Mouse (Mus musculus) kidney, adult 11 months (tissue): ENCODE measurements at regions not wholly inside any gene's neighbourhood (a gene's known extent, or its start where the extent isn't known, plus 50 kb on each side); places are given as distances from the start of the nearest gene placed in this dataset.

Source experiments
- DNase-seq: peaks from one replicate; pipeline ENCODE4 v3.0.0; 2022

- DNase-seq: no peak
Measured at GRCm38 (mm10) chr3:148658368-148658767, 332.0 kb downstream of the Adgrl2 start.

- DNase-seq: no peak
Measured at GRCm38 (mm10) chr3:148656187-148656586, 334.2 kb downstream of the Adgrl2 start.

DNA sequence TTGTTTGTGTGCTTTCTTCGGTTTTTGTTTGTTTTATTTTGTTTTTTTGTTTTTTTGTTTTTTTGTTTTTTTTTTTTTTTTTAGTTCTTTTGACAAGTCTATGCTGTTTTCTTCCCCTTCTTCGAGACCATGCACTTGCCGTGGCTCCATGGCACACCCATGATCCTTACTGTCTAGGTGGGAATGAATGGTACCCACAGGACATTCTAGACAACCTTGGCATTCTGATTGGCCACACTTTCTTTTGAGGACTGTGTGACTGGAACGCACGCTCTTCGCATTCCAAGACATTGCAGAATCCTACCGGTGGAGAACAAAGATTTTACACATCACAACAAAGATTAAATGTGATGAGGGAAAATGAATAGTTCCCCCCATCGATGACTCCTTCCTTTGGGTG, 340.1 kb downstream of the Adgrl2 start:
- DNase-seq: no peak

- DNase-seq: no peak
Measured at GRCm38 (mm10) chr3:148644924-148645323, 345.4 kb downstream of the Adgrl2 start.

- no peak for DNase-seq
Measured at GRCm38 (mm10) chr3:148641581-148641980, 348.8 kb downstream of the Adgrl2 start.

DNA sequence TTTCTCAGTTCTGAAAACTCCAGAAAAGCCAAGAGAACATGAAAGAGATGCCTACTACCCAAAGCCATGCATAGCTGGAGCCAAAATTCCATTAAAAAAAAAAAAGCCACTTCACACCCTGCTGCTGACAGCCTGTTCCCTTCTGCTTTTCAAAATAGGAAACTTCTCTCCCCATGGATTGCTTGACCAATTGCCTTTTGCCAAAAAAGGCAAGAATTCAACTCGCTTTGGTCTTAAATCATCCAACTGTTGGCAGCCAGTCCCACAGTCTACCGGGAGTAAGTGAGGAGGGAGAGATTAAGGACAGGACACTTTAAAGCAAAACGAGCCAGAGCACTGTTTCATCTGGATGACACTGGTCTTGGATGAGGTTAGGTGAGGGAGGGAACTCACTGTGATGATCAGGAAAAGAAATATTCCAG, 349.7 kb downstream of the Adgrl2 start:
- no peak for DNase-seq

- no peak for DNase-seq
Measured at GRCm38 (mm10) chr3:148635101-148635500, 355.3 kb downstream of the Adgrl2 start.

- DNase-seq: no peak
Measured at GRCm38 (mm10) chr3:148634352-148634751, 356.0 kb downstream of the Adgrl2 start.

DNA sequence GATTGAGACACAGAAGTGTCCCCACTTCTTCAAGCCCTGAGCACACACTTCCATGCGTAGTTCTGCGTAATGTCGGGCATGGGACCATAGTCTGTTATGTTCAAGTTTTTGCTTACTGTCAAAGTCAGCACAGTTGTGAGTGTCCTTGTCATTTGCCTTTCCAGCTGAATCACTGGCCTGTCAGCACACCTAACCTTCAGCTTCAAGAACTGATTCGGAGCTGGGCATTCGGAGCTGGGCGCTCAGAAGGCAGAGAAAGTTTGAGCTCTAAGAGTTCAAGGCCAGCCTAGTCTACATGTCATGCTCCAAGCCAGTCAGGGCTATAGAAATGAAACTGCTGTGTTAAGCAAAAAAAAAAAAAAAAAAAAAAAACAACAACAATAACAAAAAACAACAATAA, 357.1 kb downstream of the Adgrl2 start:
- no peak for DNase-seq

- no peak for DNase-seq
Measured at GRCm38 (mm10) chr3:148632449-148632848, 357.9 kb downstream of the Adgrl2 start.

DNA sequence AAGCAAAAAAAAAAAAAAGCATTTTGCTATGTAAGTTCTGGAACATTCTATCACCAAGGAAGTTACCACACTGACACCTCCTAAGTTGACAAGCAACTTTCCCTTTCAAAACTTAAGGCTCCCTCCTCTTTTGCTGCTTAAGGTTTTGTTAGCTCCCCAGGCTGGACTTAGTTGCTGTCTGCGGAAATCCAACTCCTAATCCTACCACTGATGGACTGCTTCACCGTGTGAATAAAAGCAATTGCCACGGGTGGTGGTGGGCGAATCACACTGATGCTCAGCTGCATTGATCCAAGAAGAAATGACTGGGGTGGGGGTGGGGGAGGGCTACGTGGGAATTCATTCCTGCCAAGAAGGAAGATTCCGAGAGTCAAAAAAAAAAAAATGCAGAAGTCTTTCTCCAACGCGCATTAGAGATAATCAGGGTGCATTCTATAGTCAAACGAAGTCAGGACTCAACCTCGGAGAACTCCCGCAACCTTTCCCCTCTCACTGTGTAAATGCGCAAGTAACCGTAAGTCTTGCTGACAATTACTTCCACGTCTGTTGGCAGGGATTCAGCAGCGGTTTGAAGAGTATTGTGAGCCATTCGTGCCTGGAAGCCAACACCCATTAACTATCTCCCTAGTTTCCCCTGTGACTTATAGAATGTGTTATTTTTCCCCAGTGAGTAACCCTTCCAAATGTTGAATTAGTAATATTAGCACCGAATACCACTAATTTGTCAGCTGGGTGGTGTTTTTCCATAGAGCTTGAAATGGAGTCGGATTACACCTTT, 358.8 kb downstream of the Adgrl2 start:
- DNase-seq: no peak

GRCm38 (mm10) chr3:148630865-148631264, 359.5 kb downstream of the Adgrl2 start:
- no peak for DNase-seq

DNA sequence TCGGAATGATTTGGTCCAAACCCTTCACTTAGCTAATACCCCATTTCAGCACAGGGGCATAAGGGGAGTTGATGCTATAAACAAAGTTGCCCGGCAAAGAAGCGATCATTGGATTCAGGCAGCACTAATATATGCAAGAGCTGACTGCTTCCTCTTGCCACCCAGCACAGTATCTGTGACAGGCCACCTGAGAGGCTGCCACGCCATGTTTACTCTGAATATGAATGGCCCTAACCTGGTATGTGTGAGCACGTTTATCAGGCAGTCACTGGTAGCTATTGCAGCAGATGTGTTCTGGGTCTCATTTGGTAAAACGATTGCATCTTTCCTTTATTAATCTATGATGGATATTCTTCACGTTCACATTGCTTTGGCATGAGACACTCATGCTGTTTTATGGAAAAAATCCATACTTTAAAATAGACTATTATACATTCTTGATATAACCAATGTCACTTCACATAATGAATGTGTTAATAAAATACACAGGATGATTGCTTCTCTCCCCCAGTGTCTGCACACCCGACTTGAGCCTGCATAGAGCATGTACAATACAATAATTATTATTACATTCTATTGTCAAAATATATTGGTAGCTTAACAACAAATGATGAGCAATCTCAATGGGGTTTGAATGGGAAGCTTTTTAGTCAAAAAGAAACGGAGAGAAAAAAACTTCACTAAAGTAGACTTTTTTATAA, 375.2 kb downstream of the Adgrl2 start:
- DNase-seq: no peak

GRCm38 (mm10) chr3:148613443-148613842, 376.9 kb downstream of the Adgrl2 start:
- no peak for DNase-seq

DNA sequence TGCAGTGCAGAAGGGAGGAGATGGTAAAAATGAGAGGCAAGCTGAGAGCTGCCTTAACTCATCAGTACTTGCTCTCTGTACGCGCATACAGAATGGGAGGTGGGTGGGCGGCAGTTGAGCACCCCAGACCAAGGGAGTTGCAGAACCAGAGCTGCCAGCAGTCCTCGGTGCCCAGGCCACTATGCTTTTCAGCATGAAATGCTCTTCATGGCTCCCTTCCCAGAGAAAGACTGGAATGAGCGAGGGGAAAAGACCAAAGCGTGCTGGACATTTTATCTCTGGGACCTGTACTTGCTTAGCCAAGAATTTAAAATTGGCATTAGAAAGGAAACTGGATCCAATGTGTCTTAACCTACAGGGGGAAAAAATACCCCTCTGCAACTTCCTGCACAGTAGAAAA, 387.1 kb downstream of the Adgrl2 start:
- DNase-seq: no peak

DNA sequence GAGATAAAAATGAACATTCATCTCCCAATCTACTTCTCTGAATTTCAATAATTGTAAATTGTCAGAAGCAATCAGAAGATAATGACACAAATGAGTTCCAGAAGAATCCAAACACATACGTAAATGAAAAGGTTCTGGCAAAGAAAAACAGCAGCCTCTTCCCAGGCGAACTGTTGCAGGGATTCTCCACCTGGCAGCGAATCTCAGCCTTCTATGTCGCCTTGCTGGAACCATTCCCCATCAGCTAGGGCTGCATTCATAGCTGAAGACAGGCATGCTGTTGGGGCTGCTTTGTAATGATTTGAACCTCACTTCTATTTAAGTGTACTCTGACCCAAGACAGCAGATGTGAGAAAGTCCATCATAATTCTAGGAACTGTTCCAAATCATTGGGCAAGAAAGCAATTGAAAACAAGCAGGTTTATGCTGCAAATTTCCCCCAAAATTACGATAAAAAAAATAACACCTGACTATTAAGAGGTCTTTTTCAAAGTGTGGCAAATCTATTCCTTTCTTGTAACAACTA, 387.6 kb downstream of the Adgrl2 start:
- DNase-seq: no peak

- DNase-seq: no peak
Measured at GRCm38 (mm10) chr3:148595561-148595960, 394.8 kb downstream of the Adgrl2 start.

- DNase-seq: no peak
Measured at GRCm38 (mm10) chr3:148589556-148589955, 400.8 kb downstream of the Adgrl2 start.

GRCm38 (mm10) chr3:148575735-148576134, 414.6 kb downstream of the Adgrl2 start:
- no peak for DNase-seq

DNA sequence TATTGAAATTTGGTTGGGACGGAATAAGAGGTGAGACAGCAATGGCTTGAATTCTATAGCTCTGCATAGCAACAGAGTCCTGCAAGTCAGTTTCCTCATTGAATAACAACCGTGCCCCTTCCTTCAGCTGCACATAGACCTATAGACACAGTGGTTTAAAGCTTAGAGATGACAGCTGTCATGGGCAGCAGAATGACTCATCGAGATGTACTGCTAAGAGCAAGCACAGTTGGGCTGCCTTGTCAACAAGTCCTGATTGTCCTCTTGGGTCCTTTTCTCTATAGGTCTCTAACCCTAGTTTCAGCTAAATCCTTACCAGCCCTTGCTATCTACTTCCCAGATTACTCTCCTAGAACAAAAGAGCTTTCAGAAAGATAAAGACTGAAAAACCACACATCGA, 417.9 kb downstream of the Adgrl2 start:
- no peak for DNase-seq

DNA sequence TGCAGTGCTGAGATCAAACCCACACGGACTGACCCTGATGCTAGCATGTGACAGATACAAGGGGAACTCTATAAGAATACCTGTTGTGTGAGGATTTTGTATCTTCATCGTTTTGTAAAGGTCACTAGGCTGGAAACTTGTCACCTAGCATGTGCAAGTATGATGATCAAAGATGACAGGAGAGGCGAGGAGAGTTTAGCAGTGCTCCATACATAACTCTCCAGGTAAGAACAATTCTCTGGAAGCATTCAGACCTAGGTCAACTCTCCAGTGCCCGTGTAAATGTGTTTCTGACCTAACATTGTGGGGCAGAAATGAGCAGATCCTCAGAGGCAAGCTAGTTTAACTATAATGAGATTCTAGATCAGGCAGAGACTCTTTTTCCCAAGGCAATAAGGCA, 425.6 kb downstream of the Adgrl2 start:
- no peak for DNase-seq

GRCm38 (mm10) chr3:148561211-148561610, 429.1 kb downstream of the Adgrl2 start:
- DNase-seq: no peak

GRCm38 (mm10) chr3:148559752-148560460, 430.4 kb downstream of the Adgrl2 start:
- DNase-seq: no peak
